Mouse (Mus musculus) CH12F3 (cell line): ENCODE results near the gene Gm20388.

ENCODE experiments used
- in situ Hi-C: fragments of 300-500 bp; cut with MboI; formaldehyde crosslinking; loops from 2 replicates; pipeline ENCODE4 v1.14.3; 2020; ENCODE audit warnings: low sequenced_read_pairs

Gene Gm20388

GRCm38 (mm10) chr8:122856288-122856687 is 2945.6 kb downstream of the Gm20388 start:
- in situ Hi-C loops = no loop called here

- in situ Hi-C loops = no loop called here
These were observed 2949.2 kb downstream of the Gm20388 start for GRCm38 (mm10) chr8:122859843-122860242.

GRCm38 (mm10) chr8:122864719-122865129 is 2954.1 kb downstream of the Gm20388 start:
- in situ Hi-C loops = no loop called here

GRCm38 (mm10) chr8:122865441-122865840 is 2954.8 kb downstream of the Gm20388 start:
- in situ Hi-C loops = no loop called here

- in situ Hi-C loops = no loop called here
These were observed 2955.6 kb downstream of the Gm20388 start for GRCm38 (mm10) chr8:122866231-122866630.

- in situ Hi-C loops = no loop called here
These were observed 2957.3 kb downstream of the Gm20388 start for GRCm38 (mm10) chr8:122867982-122868381.

- in situ Hi-C loops = no loop called here
These were observed 2959.8 kb downstream of the Gm20388 start for GRCm38 (mm10) chr8:122870377-122870863.

- in situ Hi-C loops = no loop called here
These were observed 2961.0 kb downstream of the Gm20388 start for GRCm38 (mm10) chr8:122871663-122872062.

- in situ Hi-C loops = no loop called here
These were observed 2962.5 kb downstream of the Gm20388 start for GRCm38 (mm10) chr8:122873171-122873570.

- in situ Hi-C loops = no loop called here
These were observed 2964.5 kb downstream of the Gm20388 start for GRCm38 (mm10) chr8:122875186-122875585.

GRCm38 (mm10) chr8:122878231-122878630 is 2967.6 kb downstream of the Gm20388 start:
- in situ Hi-C loops = no loop called here

- in situ Hi-C loops = no loop called here
These were observed 2969.7 kb downstream of the Gm20388 start for GRCm38 (mm10) chr8:122880302-122880701.

- in situ Hi-C loops = no loop called here
These were observed 2973.0 kb downstream of the Gm20388 start for GRCm38 (mm10) chr8:122883671-122884070.

GRCm38 (mm10) chr8:122891440-122891839 is 2980.8 kb downstream of the Gm20388 start:
- in situ Hi-C loops = no loop called here

- in situ Hi-C loops = no loop called here
These were observed 2982.8 kb downstream of the Gm20388 start for GRCm38 (mm10) chr8:122893451-122893850.

GRCm38 (mm10) chr8:122896317-122896716 is 2985.7 kb downstream of the Gm20388 start:
- in situ Hi-C loops = no loop called here

- in situ Hi-C loops = no loop called here
These were observed 2986.6 kb downstream of the Gm20388 start for GRCm38 (mm10) chr8:122897200-122897599.

GRCm38 (mm10) chr8:122898018-122898417 is 2987.4 kb downstream of the Gm20388 start:
- in situ Hi-C loops = no loop called here

GRCm38 (mm10) chr8:122898473-122898872 is 2987.8 kb downstream of the Gm20388 start:
- in situ Hi-C loops = no loop called here

GRCm38 (mm10) chr8:122899085-122899484 is 2988.4 kb downstream of the Gm20388 start:
- in situ Hi-C loops = no loop called here

- in situ Hi-C loops = loop anchor here (10.0 kb wide), 1 partner anchor 293 kb away; no protein-coding TSS in a partner anchor
These were observed 2990.8 kb downstream of the Gm20388 start for GRCm38 (mm10) chr8:122901476-122901875.

- in situ Hi-C loops = loop anchor here (10.0 kb wide), 1 partner anchor 293 kb away; no protein-coding TSS in a partner anchor
These were observed 2991.4 kb downstream of the Gm20388 start for GRCm38 (mm10) chr8:122901892-122902515.

- in situ Hi-C loops = loop anchor here (10.0 kb wide), 1 partner anchor 292 kb away; no protein-coding TSS in a partner anchor
These were observed 2991.9 kb downstream of the Gm20388 start for GRCm38 (mm10) chr8:122902581-122902980.
